Mouse (Mus musculus) lung, embryonic 14.5 days (tissue): ENCODE results near the gene Aagab. TPM values are rescaled to one million over a fixed set of nuclear protein-coding genes. Genes with fewer than 3 reads are reported as not detected.

ENCODE experiments used
- ATAC-seq: fragments of 200-750 bp; cut with Nextera tagmentation; 2 replicates; pipeline ENCODE4 v1.8.0; 2017; ENCODE audit warnings: mild to moderate bottlenecking, moderate TSS enrichment, moderate library complexity; ENCODE audit not compliant: insufficient read depth
- DNase-seq: peaks from one replicate; pipeline ENCODE4 v3.0.0-alpha.2; 2015
- H3K27ac ChIP-seq: fragments of 300-500 bp; sonication (generic); 2 replicates; pipeline ENCODE4 v1.5.1; 2014; ENCODE audit warnings: low read depth, mild to moderate bottlenecking, moderate library complexity
- H3K27me3 ChIP-seq: fragments of 300-500 bp; sonication (generic); 2 replicates; pipeline ENCODE4 v1.6.1; 2014; ENCODE audit warnings: low read length, control low read depth; ENCODE audit not compliant: insufficient read depth
- H3K36me3 ChIP-seq: fragments of 300-500 bp; sonication (generic); 2 replicates; pipeline ENCODE4 v1.6.1; 2014; ENCODE audit warnings: control low read depth; ENCODE audit not compliant: insufficient read depth
- H3K4me1 ChIP-seq: fragments of 300-500 bp; sonication (generic); 2 replicates; pipeline ENCODE4 v1.6.1; 2014; ENCODE audit warnings: antibody characterized with exemption, control low read depth; ENCODE audit not compliant: insufficient read depth
- H3K4me2 ChIP-seq: fragments of 300-500 bp; sonication (generic); 2 replicates; pipeline ENCODE4 v1.6.1; 2014; ENCODE audit warnings: mild to moderate bottlenecking
- H3K4me3 ChIP-seq: fragments of 300-500 bp; sonication (generic); 2 replicates; pipeline ENCODE4 v1.5.1; 2014; ENCODE audit warnings: low read depth, low read length
- H3K9ac ChIP-seq: fragments of 300-500 bp; sonication (generic); 2 replicates; pipeline ENCODE4 v1.6.1; 2014
- H3K9me3 ChIP-seq: fragments of 300-500 bp; sonication (generic); 2 replicates; pipeline ENCODE4 v1.6.1; 2016; ENCODE audit warnings: low read depth, low read length, control low read depth
- CTCF ChIP-seq: IDR thresholded peaks from 2 replicates; pipeline ENCODE4 v1.5.1; 2016; ENCODE audit warnings: antibody characterized with exemption, low read depth
- WGBS: fragments of 180-500 bp; shearing (Covaris S2); extraction: QIAGEN DNeasy Blood & Tissue Kit; methylation state at CpG from one replicate; pipeline ENCODE4 v1.1.7; 2014; 5-methylcytosine and 5-hydroxymethylcytosine counted together
- polyA plus RNA-seq: library from polyadenylated mRNA; unstranded; fragments of >200 nt; fragmentation: Nextera tagmentation; extraction: Ambion mirVana; gene quantifications from 2 replicates; pipeline ENCODE4 v1.2.1, GENCODE M21; 2014

Aagab gene
- polyA plus RNA-seq, 1 experiment from 2014 or later: 27.3 TPM

- H3K4me2 ChIP-seq: no peak overlapping the region
- H3K36me3 ChIP-seq: peaks cover 56% of the 10 kb centered on the region
- no peaks in the 10 kb centered on the region for H3K4me1 ChIP-seq
- no peak overlapping the region for H3K4me3 ChIP-seq
- H3K9ac ChIP-seq: no peak overlapping the region
- ATAC-seq (no peak), DNase-seq (no peak)
- no peaks in the 10 kb centered on the region for H3K9me3 ChIP-seq
- WGBS: 67% methylated on average over 8 of the region's 8 CpGs
- TF ChIP-seq CTCF: no peak
- H3K27me3 ChIP-seq: no peaks in the 10 kb centered on the region
- no peak overlapping the region for H3K27ac ChIP-seq
Observed at GRCm38 (mm10) chr9:63645084-63645483, 42.6 kb downstream of the Aagab start.

GRCm38 (mm10) chr9:63647581-63648519 is 45.4 kb downstream of the Aagab start:
- no peak for ATAC-seq
- no peak overlapping the region for H3K27ac ChIP-seq
- no peaks in the 10 kb centered on the region for H3K27me3 ChIP-seq
- H3K9me3 ChIP-seq: no peaks in the 10 kb centered on the region
- WGBS: 73% methylated on average over 9 of the region's 9 CpGs
- no peak overlapping the region for H3K4me3 ChIP-seq
- peaks cover 16% of the 10 kb centered on the region; the same call in 1 of the 2 replicates for H3K4me1 ChIP-seq
- peaks cover 65% of the 10 kb centered on the region for H3K36me3 ChIP-seq
- H3K4me2 ChIP-seq: no peak overlapping the region
- no peak overlapping the region for H3K9ac ChIP-seq
- DNase-seq: no peak
- TF ChIP-seq CTCF: no peak

GRCm38 (mm10) chr9:63648520-63648918 is 46.1 kb downstream of the Aagab start:
- H3K9me3 ChIP-seq: no peaks in the 10 kb centered on the region
- ATAC-seq: no peak
- TF ChIP-seq CTCF: no peak
- peaks cover 20% of the 10 kb centered on the region; the same call in 1 of the 2 replicates for H3K4me1 ChIP-seq
- H3K27me3 ChIP-seq: no peaks in the 10 kb centered on the region
- no peak overlapping the region for H3K4me2 ChIP-seq
- H3K36me3 ChIP-seq: peaks cover 72% of the 10 kb centered on the region
- DNase-seq: no peak
- H3K4me3 ChIP-seq: no peak overlapping the region
- H3K9ac ChIP-seq: no peak overlapping the region
- 81% methylated on average over 9 of the region's 9 CpGs for WGBS
- H3K27ac ChIP-seq: no peak overlapping the region

GRCm38 (mm10) chr9:63649841-63650545 is 47.5 kb downstream of the Aagab start:
- ATAC-seq: no peak
- Histone ChIP-seq H3K4me2 (no peak overlapping the region), H3K4me3 (no peak overlapping the region), H3K36me3 (peaks cover 71% of the 10 kb centered on the region), H3K4me1 (peaks cover 29% of the 10 kb centered on the region; the same call in 1 of the 2 replicates), H3K9ac (no peak overlapping the region), H3K27me3 (no peaks in the 10 kb centered on the region), H3K27ac (no peak overlapping the region), H3K9me3 (no peaks in the 10 kb centered on the region)
- 80% methylated on average over 8 of the region's 8 CpGs for WGBS
- peak; percentile 64 for TF ChIP-seq CTCF
- peak; percentile 67 for DNase-seq

GRCm38 (mm10) chr9:63650905-63651304 is 48.4 kb downstream of the Aagab start:
- H3K27me3 ChIP-seq: no peaks in the 10 kb centered on the region
- H3K4me1 ChIP-seq: peaks cover 38% of the 10 kb centered on the region; the same call in 1 of the 2 replicates
- H3K36me3 ChIP-seq: peaks cover 72% of the 10 kb centered on the region
- no peak overlapping the region for H3K4me2 ChIP-seq
- H3K27ac ChIP-seq: peak overlapping the region; percentile 78; the same call in 1 of the 2 replicates
- DNase-seq (peak; percentile 57), ATAC-seq (0 out of 2 replicates have a peak, but pooled peaks have one; percentile 7)
- no peak overlapping the region for H3K4me3 ChIP-seq
- no peaks in the 10 kb centered on the region for H3K9me3 ChIP-seq
- 69% methylated on average over 14 of the region's 14 CpGs for WGBS
- TF ChIP-seq CTCF: no peak
- no peak overlapping the region for H3K9ac ChIP-seq

GRCm38 (mm10) chr9:63651594-63651993 is 49.1 kb downstream of the Aagab start:
- no peak overlapping the region for H3K4me3 ChIP-seq
- TF ChIP-seq CTCF: no peak
- H3K27me3 ChIP-seq: no peaks in the 10 kb centered on the region
- H3K4me1 ChIP-seq: peaks cover 42% of the 10 kb centered on the region; the same call in 1 of the 2 replicates
- H3K27ac ChIP-seq: peak overlapping the region; percentile 78; the same call in 1 of the 2 replicates
- H3K9me3 ChIP-seq: no peaks in the 10 kb centered on the region
- no peak overlapping the region for H3K9ac ChIP-seq
- WGBS: 35% methylated on average over 11 of the region's 11 CpGs
- no peak overlapping the region for H3K4me2 ChIP-seq
- H3K36me3 ChIP-seq: peaks cover 67% of the 10 kb centered on the region
- DNase-seq (peak; percentile 90), ATAC-seq (peak; percentile 23; the same call in 1 of the 2 replicates)
